Mouse (Mus musculus): ENCODE measurements around the gene Ccnt1. TPM values are rescaled to one million over a fixed set of nuclear protein-coding genes. Genes with fewer than 3 reads are reported as not detected.

The Ccnt1 gene
- polyA plus RNA-seq, 1 experiment from 2014 or later: 34.0 TPM

DNA sequence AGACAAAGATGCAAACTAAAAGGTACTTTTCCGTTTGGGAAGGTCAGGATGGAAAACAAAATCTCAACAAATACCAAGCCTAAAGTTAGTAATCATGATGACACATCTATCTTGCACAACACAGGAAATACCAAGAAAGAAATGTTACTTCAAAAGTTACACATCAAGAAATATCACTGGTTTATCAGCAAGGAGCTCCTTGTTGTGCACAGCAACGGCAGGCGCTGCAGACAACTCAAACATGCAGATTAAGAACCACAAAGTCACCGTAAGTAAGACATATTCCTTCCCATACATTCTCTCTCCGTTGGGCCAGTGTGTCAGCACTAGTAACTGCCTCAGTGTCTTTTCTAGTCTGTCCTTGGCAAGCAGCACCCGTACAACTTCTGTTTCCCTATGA lies 29.7 kb downstream of the Ccnt1 start:
- Histone ChIP-seq H3K27ac (replicated peaks in 1 of 2; ENCODE audit: control insufficient read depth in 1 of 2, insufficient read depth in 1 of 2, low read depth in 2 of 2, low read length in 2 of 2) (no peak overlapping the region), H3K27me3 (ENCODE audit: control insufficient read depth, insufficient read depth, low read length) (no peaks in the 10 kb centered on the region), H3K36me3 (ENCODE audit: control insufficient read depth, insufficient read depth, low read length) (peaks cover 76% of the 10 kb centered on the region), H3K9ac (ENCODE audit: low read length) (no peak overlapping the region), H3K4me1 (ENCODE audit: control insufficient read depth in 2 of 2, insufficient read depth in 2 of 2, low read length in 2 of 2) (no peaks in the 10 kb centered on the region), H3K4me2 (ENCODE audit: low read length) (no peak overlapping the region), H3K4me3 (ENCODE audit: control insufficient read depth in 1 of 2, insufficient read depth in 1 of 2, low read depth in 1 of 2, low read length in 2 of 2) (no peak overlapping the region), H3K9me3 (ENCODE audit: control insufficient read depth, low read length) (no peaks in the 10 kb centered on the region)
- 85% methylated on average over 6 of the region's 6 CpGs for WGBS
- no peak for ATAC-seq (ENCODE audit: insufficient number of reproducible peaks, insufficient read depth, low FRiP score, low read depth)

DNA sequence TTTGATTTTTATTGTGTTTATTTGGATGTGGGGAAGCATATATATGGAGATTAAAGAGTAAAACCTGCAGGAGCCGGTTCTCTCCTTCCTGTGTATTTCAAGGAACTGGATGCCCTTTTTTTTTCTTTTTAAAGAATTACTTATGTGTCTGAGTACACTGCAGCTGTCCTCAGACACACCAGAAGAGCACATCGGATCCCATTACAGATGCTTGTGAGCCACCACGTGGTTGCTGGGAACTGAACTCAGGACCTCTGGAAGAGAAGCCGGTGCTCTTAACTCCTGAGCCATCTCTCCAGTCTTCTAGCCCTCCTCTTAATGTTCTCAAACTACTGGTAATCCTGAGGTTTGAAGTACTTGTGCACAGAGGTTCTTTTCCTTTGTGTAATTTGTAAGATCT lies 32.8 kb downstream of the Ccnt1 start:
- no peak for ATAC-seq (ENCODE audit: insufficient number of reproducible peaks, insufficient read depth, low FRiP score, low read depth)

DNA sequence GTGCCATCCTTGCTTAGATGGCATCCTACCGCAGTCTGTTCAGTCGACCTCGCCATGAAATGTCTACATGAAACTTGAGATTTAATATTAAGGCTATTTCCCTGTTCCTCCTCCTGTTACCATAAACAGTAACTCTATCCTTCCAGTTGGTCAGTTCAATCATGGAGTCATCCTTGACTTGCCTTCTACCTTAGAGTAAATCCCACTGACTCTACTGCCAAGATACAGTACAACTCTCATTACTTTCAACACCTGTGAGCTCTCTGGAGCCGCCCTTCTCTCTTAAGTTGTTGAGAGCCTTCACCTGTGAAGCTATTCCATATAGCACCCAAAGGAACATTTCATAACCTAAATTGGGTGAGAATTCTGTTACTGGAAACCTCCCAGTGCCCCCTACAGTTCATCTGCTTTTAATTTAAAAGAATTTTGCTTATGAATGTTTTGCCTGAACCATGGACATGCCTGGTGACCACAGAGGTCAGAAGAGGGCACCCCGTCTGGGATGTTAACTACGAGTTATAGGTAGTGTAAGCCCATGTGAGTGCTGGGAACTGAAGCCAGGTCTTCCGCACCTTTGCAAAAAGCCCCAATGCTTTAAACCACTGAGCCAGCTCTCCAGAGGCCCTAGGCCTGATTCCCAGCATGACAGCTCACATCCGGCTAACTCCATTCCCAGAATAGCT lies 33.8 kb downstream of the Ccnt1 start:
- Histone ChIP-seq H3K27ac (replicated peaks in 1 of 2; ENCODE audit: control insufficient read depth in 1 of 2, insufficient read depth in 1 of 2, low read depth in 2 of 2, low read length in 2 of 2) (no peak overlapping the region), H3K4me3 (ENCODE audit: control insufficient read depth in 1 of 2, insufficient read depth in 1 of 2, low read depth in 1 of 2, low read length in 2 of 2) (no peak overlapping the region), H3K36me3 (ENCODE audit: control insufficient read depth, insufficient read depth, low read length) (peaks cover 37% of the 10 kb centered on the region), H3K9me3 (ENCODE audit: control insufficient read depth, low read length) (no peaks in the 10 kb centered on the region), H3K9ac (ENCODE audit: low read length) (no peak overlapping the region), H3K4me2 (ENCODE audit: low read length) (no peak overlapping the region), H3K27me3 (ENCODE audit: control insufficient read depth, insufficient read depth, low read length) (no peaks in the 10 kb centered on the region), H3K4me1 (ENCODE audit: control insufficient read depth in 2 of 2, insufficient read depth in 2 of 2, low read length in 2 of 2) (peaks cover 5 to 13% of the 10 kb centered on the region in 2 experiments)
- ATAC-seq (ENCODE audit: insufficient number of reproducible peaks, insufficient read depth, low FRiP score, low read depth): no peak
- WGBS: 85% methylated on average over 8 of the region's 8 CpGs

More for the DNA sequence above, 32.8 kb downstream of the Ccnt1 start:
- Histone ChIP-seq H3K4me1 (ENCODE audit: control insufficient read depth in 2 of 2, insufficient read depth in 2 of 2, low read length in 2 of 2) (peaks cover 0 to 4% of the 10 kb centered on the region in 2 experiments; a peak in 1 of 4 replicates), H3K27ac (replicated peaks in 1 of 2; ENCODE audit: control insufficient read depth in 1 of 2, insufficient read depth in 1 of 2, low read depth in 2 of 2, low read length in 2 of 2) (no peak overlapping the region), H3K4me3 (ENCODE audit: control insufficient read depth in 1 of 2, insufficient read depth in 1 of 2, low read depth in 1 of 2, low read length in 2 of 2) (no peak overlapping the region), H3K9me3 (ENCODE audit: control insufficient read depth, low read length) (no peaks in the 10 kb centered on the region), H3K9ac (ENCODE audit: low read length) (no peak overlapping the region), H3K4me2 (ENCODE audit: low read length) (no peak overlapping the region), H3K27me3 (ENCODE audit: control insufficient read depth, insufficient read depth, low read length) (no peaks in the 10 kb centered on the region), H3K36me3 (ENCODE audit: control insufficient read depth, insufficient read depth, low read length) (peaks cover 45% of the 10 kb centered on the region)
- WGBS: 76% methylated on average over 4 of the region's 4 CpGs

DNA sequence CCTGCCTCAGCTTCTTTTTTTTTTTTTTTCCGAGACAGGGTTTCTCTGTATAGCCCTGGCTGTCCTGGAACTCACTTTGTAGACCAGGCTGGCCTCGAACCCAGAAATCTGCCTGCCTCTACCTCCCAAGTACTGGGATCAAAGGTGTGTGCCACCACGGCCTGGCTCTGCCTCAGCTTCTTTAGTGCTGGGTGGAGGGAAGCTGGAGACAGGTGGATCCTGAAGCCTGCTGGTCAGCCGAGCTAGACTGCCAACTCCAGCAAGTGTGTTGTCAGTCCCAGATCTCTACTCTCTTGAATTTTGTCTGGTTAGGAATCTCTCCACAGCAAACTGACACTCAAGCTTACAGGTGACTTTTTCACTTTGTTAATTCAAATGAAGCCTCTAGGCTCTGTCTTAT lies 34.8 kb downstream of the Ccnt1 start:
- no peak overlapping the region for H3K9ac ChIP-seq (ENCODE audit: low read length)
- no peak overlapping the region for H3K4me3 ChIP-seq (ENCODE audit: control insufficient read depth in 1 of 2, insufficient read depth in 1 of 2, low read depth in 1 of 2, low read length in 2 of 2)
- no peaks in the 10 kb centered on the region for H3K27me3 ChIP-seq (ENCODE audit: control insufficient read depth, insufficient read depth, low read length)
- H3K9me3 ChIP-seq (ENCODE audit: control insufficient read depth, low read length): no peaks in the 10 kb centered on the region
- peaks cover 5 to 13% of the 10 kb centered on the region in 2 experiments for H3K4me1 ChIP-seq (ENCODE audit: control insufficient read depth in 2 of 2, insufficient read depth in 2 of 2, low read length in 2 of 2)
- 84% methylated on average over 4 of the region's 4 CpGs for WGBS
- peaks cover 37% of the 10 kb centered on the region for H3K36me3 ChIP-seq (ENCODE audit: control insufficient read depth, insufficient read depth, low read length)
- H3K4me2 ChIP-seq (ENCODE audit: low read length): no peak overlapping the region
- no peak overlapping the region for H3K27ac ChIP-seq (replicated peaks in 1 of 2; ENCODE audit: control insufficient read depth in 1 of 2, insufficient read depth in 1 of 2, low read depth in 2 of 2, low read length in 2 of 2)
- ATAC-seq (ENCODE audit: insufficient number of reproducible peaks, insufficient read depth, low FRiP score, low read depth): no peak

DNA sequence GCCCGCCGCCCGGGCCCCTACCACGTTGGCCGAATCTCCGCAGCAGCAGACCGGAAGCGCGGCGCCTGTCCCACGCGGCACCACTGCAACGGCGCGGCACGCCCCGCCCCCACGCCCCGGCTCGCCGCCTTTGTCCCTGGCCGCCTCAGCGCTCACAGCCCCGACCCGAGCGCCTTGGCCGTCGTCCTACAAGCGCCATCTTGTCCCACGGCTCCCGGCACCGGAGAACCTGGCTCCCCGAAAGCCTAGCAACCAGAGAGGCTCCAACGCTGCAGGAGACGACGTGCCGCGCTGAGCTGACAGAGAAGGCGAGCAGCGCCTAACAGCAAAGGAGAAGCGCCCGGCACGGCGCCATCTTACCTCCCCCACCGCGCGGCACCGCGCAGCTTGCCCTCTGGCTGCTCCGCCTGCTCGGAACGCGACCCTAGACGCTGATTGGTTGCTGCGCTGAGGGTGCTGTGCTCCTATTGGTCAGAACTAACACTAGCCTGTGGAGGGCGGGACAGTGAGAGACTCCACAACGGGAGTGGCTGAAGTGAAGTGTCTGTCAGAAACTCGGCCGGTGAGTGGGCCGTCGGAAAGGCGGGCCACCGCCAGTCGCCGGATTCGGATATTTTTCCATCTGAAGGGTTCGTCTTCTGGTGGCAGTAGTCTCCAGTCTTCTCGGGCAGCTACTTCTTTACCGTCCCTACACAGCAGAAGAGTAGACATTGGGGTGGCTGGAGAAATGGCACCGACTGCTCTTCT lies 36.7 kb downstream of the Ccnt1 start, which contains the start of gene Kansl2:
Kansl2 (minus strand) TSS at position 384 of the 747 bp plus-strand sequence.
- Histone ChIP-seq H3K36me3 (ENCODE audit: control insufficient read depth, insufficient read depth, low read length) (peaks cover 37% of the 10 kb centered on the region), H3K4me2 (ENCODE audit: low read length) (peak within 1 kb of the TSS; percentile 94), H3K4me1 (ENCODE audit: control insufficient read depth in 2 of 2, insufficient read depth in 2 of 2, low read length in 2 of 2) (peaks cover 5 to 13% of the 10 kb centered on the region in 2 experiments), H3K27ac (replicated peaks in 1 of 2; ENCODE audit: control insufficient read depth in 1 of 2, insufficient read depth in 1 of 2, low read depth in 2 of 2, low read length in 2 of 2) (peak within 1 kb of the TSS; percentile 98 to 99), H3K9me3 (ENCODE audit: control insufficient read depth, low read length) (no peaks in the 10 kb centered on the region), H3K4me3 (ENCODE audit: control insufficient read depth in 1 of 2, insufficient read depth in 1 of 2, low read depth in 1 of 2, low read length in 2 of 2) (peak within 1 kb of the TSS; percentile 81 to 87), H3K9ac (ENCODE audit: low read length) (peak within 1 kb of the TSS; percentile 96), H3K27me3 (ENCODE audit: control insufficient read depth, insufficient read depth, low read length) (no peaks in the 10 kb centered on the region)
- 1% methylated on average over 68 of the region's 70 CpGs for whole genome bisulfite sequencing
- peak; percentile 100 for ATAC-seq (ENCODE audit: insufficient number of reproducible peaks, insufficient read depth, low FRiP score, low read depth)

DNA sequence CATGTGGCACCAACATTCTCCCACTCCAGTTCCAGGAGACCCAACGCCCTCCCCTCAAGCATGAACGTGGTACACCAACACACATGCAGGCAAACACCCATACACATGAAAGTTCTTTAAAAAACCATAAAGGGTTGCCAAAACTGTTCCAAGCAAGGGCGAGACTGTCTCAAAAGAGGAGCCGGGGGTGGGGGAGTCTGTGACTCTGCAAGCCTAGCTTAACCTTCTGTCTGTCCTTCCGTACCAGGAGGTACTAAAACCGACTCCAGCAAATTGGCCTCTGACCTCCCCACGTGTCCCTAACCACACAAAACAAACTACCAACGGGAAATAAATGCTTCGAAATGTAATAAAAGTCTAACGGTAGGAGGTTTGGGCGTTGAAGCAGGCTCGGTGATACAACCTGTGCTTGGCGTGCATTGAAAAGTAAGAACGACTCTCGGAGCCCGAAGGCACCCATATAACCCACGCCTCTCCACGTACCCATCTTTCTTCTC lies 37.6 kb downstream of the Ccnt1 start:
- H3K4me3 ChIP-seq (ENCODE audit: control insufficient read depth in 1 of 2, insufficient read depth in 1 of 2, low read depth in 1 of 2, low read length in 2 of 2): peak overlapping the region; percentile 81 to 87
- H3K36me3 ChIP-seq (ENCODE audit: control insufficient read depth, insufficient read depth, low read length): peaks cover 42% of the 10 kb centered on the region
- peak overlapping the region; percentile 43 to 99; a peak in 2 of 4 replicates for H3K27ac ChIP-seq (replicated peaks in 1 of 2; ENCODE audit: control insufficient read depth in 1 of 2, insufficient read depth in 1 of 2, low read depth in 2 of 2, low read length in 2 of 2)
- under 1% methylated on average over 18 of the region's 18 CpGs for WGBS
- peak overlapping the region; percentile 94 for H3K4me2 ChIP-seq (ENCODE audit: low read length)
- ATAC-seq (ENCODE audit: insufficient number of reproducible peaks, insufficient read depth, low FRiP score, low read depth): no peak
- H3K9me3 ChIP-seq (ENCODE audit: control insufficient read depth, low read length): no peaks in the 10 kb centered on the region
- peaks cover 5 to 13% of the 10 kb centered on the region in 2 experiments for H3K4me1 ChIP-seq (ENCODE audit: control insufficient read depth in 2 of 2, insufficient read depth in 2 of 2, low read length in 2 of 2)
- H3K27me3 ChIP-seq (ENCODE audit: control insufficient read depth, insufficient read depth, low read length): no peaks in the 10 kb centered on the region
- H3K9ac ChIP-seq (ENCODE audit: low read length): peak overlapping the region; percentile 96

DNA sequence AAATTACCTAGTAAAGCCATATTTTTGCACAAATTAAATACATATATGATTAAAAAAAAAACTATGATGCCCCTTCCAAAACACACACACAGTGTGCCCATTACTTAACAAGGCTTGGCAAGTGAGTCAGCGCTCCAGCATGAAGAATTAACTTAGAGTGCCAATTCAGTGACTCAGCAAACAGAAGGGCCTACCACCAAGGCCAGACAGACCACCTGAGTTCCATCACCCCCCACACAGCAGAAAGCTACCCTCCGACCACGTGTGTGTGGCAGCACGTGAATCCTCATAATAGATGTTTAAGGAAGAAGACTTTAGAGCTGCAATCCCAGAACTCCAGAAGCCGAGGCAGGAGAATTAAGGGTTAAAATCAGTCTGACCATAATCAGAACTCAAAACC lies 38.4 kb downstream of the Ccnt1 start:
- Histone ChIP-seq H3K27me3 (ENCODE audit: control insufficient read depth, insufficient read depth, low read length) (no peaks in the 10 kb centered on the region), H3K9ac (ENCODE audit: low read length) (peak overlapping the region; percentile 96), H3K4me2 (ENCODE audit: low read length) (peak overlapping the region; percentile 94), H3K36me3 (ENCODE audit: control insufficient read depth, insufficient read depth, low read length) (peaks cover 47% of the 10 kb centered on the region), H3K4me1 (ENCODE audit: control insufficient read depth in 2 of 2, insufficient read depth in 2 of 2, low read length in 2 of 2) (peaks cover 5 to 13% of the 10 kb centered on the region in 2 experiments), H3K27ac (replicated peaks in 1 of 2; ENCODE audit: control insufficient read depth in 1 of 2, insufficient read depth in 1 of 2, low read depth in 2 of 2, low read length in 2 of 2) (0 out of 4 replicates have a peak overlapping the region, but pooled peaks of 1 of the 2 experiments have one; percentile 99), H3K4me3 (ENCODE audit: control insufficient read depth in 1 of 2, insufficient read depth in 1 of 2, low read depth in 1 of 2, low read length in 2 of 2) (peak overlapping the region; percentile 81 to 87; a peak in 3 of 4 replicates), H3K9me3 (ENCODE audit: control insufficient read depth, low read length) (no peaks in the 10 kb centered on the region)
- 36% methylated on average over 5 of the region's 5 CpGs for WGBS
- no peak for ATAC-seq (ENCODE audit: insufficient number of reproducible peaks, insufficient read depth, low FRiP score, low read depth)

Measured in heart, embryonic 14.5 days (tissue).